Mouse (Mus musculus): ENCODE data around the gene Fermt2.

Fermt2 gene

DNA sequence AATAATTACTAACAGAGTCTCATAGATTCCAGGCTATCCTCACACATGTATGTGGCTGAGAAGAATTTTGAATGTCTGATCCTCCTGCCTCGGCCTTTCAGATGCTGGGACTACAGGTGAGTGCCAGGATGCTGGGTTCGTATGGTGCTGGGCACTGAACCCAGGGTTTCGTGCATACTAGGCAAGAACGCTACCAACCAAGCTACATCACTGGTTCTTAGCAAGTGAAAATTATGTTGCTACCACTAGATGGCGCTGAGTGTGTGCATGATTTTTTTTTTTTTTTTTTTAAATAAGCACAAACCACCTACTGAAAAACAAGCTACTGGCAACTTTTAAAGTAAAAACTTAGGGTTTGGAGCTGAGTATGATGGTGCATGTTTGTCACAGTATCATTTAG is 106.7 kb downstream of the Fermt2 start:
- peak; percentile 76 for DNase-seq

DNA sequence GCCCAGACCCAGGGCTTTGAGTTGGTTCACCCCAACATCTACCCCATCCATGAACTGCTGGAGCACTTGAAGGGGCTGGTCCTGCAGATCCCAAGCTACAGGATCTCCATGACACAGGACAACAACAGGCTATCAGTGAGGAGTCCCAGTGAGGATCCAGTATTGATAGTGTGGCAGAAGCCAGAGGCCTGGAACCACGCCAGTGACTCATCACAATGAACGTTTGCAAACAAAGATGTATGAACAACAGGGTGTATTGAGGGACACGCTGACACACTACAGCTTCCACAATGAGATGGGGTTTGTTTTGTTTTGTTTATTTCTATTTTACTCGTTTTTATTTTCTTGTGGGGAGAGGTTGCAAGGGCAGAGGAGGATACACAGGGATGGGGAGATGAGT is 107.5 kb downstream of the Fermt2 start:
- DNase-seq = peak; percentile 11

DNA sequence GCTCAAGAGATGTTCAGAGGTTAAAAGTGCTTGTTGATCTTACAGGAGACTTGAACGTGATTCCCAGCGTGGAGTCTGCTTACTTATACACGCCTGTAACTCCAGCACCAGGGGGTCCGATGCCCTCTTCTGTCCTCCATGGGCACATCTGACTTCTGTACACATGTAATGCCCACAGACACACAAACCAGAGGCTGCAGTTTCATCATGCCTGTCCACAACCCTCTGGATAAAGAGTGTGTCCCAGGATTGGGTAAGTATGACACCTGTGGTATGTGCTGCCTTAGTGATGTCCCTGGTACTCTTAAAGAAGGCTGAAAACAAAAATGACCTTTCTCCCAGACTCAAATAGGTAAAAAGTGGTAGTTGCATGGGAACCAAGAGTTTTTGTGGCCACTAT is 110.6 kb downstream of the Fermt2 start:
- DNase-seq = no peak

DNA sequence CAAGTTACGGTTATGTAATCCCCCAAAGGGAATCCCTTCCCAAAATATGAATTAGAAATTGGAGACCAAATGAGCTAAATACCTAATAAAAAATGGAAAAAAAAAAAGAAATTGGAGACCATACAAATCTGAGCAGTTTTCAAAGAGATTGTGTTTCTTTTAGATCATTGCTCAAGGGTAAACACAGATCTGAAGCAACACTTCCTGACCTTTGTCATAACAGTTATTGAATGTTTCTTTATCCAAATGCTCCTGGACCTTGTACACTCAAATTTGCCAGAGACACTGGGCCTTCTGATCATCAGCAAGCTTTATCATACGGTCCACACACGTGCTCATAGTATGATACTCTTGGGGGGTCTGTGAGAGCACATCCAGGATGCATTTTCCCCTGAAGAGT is 111.4 kb downstream of the Fermt2 start:
- DNase-seq = no peak

DNA sequence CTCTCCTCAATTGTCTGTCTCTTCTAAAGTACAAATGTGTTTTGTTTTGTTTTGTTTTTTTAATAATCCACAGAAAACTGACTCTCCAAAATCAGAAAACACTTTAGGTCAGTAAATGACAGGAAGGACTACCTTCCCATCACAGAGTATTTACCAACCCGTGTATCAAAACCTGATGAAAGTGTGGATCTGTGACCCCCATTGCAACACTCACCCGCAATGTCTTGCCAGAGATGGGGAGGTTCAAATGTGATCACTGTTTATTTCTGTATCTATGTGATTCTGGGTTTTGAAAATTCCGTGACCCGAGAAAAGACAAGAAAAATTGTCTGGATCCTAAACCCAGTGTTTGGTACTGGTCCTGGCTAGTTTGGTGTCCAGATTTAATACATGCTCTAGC is 113.7 kb downstream of the Fermt2 start:
- DNase-seq = no peak
